Mouse (Mus musculus) frontal cortex, adult 2 months (tissue): ENCODE data around the gene Timm22. TPM values are rescaled to one million over a fixed set of nuclear protein-coding genes. Genes with fewer than 3 reads are reported as not detected.
A peak's percentile ranks its signal among the peaks of the same experiment; 100 is the strongest.

Experiments
- DNase-seq, 2 experiments: peaks; one replicate each; pipeline ENCODE4 v3.0.0; 2022; ENCODE audit warnings: low spot score in 1 of 2; ENCODE audit errors: extremely low spot score in 1 of 2
- polyA plus RNA-seq: library from polyadenylated mRNA; depleted of rRNA; stranded (reverse); fragments of >200 nt; gene quantifications from 2 replicates; pipeline ENCODE4 v1.2.3, GENCODE M21; 2012; rRNA removed

The Timm22 gene
- polyA plus RNA-seq: 20.9 and 31.4 TPM in 2 replicates

GRCm38 (mm10) chr11:76406702-76407583 lies at the start of gene Timm22:
Gene Timm22, plus strand, starts transcription at chr11:76406952.
- peak; percentile 97 to 100 for DNase-seq

GRCm38 (mm10) chr11:76357464-76357863 lies 49.3 kb upstream of the Timm22 start:
- no peak for DNase-seq

GRCm38 (mm10) chr11:76358628-76359320 lies 48.0 kb upstream of the Timm22 start:
- DNase-seq: no peak

GRCm38 (mm10) chr11:76360255-76360654 lies 46.5 kb upstream of the Timm22 start:
- no peak for DNase-seq

- no peak for DNase-seq
These were observed 45.3 kb upstream of the Timm22 start for GRCm38 (mm10) chr11:76361422-76361821.

GRCm38 (mm10) chr11:76363178-76363577 lies 43.6 kb upstream of the Timm22 start:
- no peak for DNase-seq

GRCm38 (mm10) chr11:76363636-76364035 lies 43.1 kb upstream of the Timm22 start:
- DNase-seq: no peak

- no peak for DNase-seq
These were observed 42.7 kb upstream of the Timm22 start for GRCm38 (mm10) chr11:76364038-76364437.

GRCm38 (mm10) chr11:76366720-76367119 lies 40.0 kb upstream of the Timm22 start:
- no peak for DNase-seq

GRCm38 (mm10) chr11:76370491-76370890 lies 36.3 kb upstream of the Timm22 start:
- no peak for DNase-seq

- DNase-seq: no peak
These were observed 34.6 kb upstream of the Timm22 start for GRCm38 (mm10) chr11:76372120-76372519.

GRCm38 (mm10) chr11:76372534-76372933 lies 34.2 kb upstream of the Timm22 start:
- DNase-seq: no peak

- peak in 1 of 2 experiments; percentile 27 for DNase-seq
These were observed 32.1 kb upstream of the Timm22 start for GRCm38 (mm10) chr11:76374491-76375185.

GRCm38 (mm10) chr11:76376425-76376824 lies 30.3 kb upstream of the Timm22 start:
- DNase-seq: no peak

GRCm38 (mm10) chr11:76379921-76380544 lies 26.7 kb upstream of the Timm22 start:
- DNase-seq: no peak

GRCm38 (mm10) chr11:76381201-76381885 lies 25.4 kb upstream of the Timm22 start:
- DNase-seq: no peak

- no peak for DNase-seq
These were observed 23.9 kb upstream of the Timm22 start for GRCm38 (mm10) chr11:76382711-76383324.

- no peak for DNase-seq
These were observed 22.4 kb upstream of the Timm22 start for GRCm38 (mm10) chr11:76384307-76384706.

- DNase-seq: no peak
These were observed 21.7 kb upstream of the Timm22 start for GRCm38 (mm10) chr11:76385017-76385416.

GRCm38 (mm10) chr11:76385746-76386145 lies 21.0 kb upstream of the Timm22 start:
- no peak for DNase-seq
